Mouse (Mus musculus) forebrain, embryonic 13.5 days (tissue): ENCODE data around the gene Dyrk2. TPM values are rescaled to one million over a fixed set of nuclear protein-coding genes. Genes with fewer than 3 reads are reported as not detected.

Source experiments
- ATAC-seq: fragments of 200-750 bp; cut with Nextera tagmentation; 2 replicates; pipeline ENCODE4 v1.8.0; 2017
- H3K27ac ChIP-seq: fragments of 300-500 bp; sonication (generic); 2 replicates; pipeline ENCODE4 v1.5.1; 2015; ENCODE audit warnings: inconsistent platforms, mild to moderate bottlenecking, moderate library complexity
- H3K27me3 ChIP-seq: fragments of 300-500 bp; sonication (generic); 2 replicates; pipeline ENCODE4 v1.6.1; 2015; ENCODE audit warnings: mild to moderate bottlenecking, inconsistent platforms
- H3K36me3 ChIP-seq: fragments of 300-500 bp; sonication (generic); 2 replicates; pipeline ENCODE4 v1.6.1; 2015; ENCODE audit warnings: mild to moderate bottlenecking, inconsistent platforms; ENCODE audit not compliant: poor library complexity, severe bottlenecking
- H3K4me1 ChIP-seq: fragments of 300-500 bp; sonication (generic); 2 replicates; pipeline ENCODE4 v1.6.1; 2015; ENCODE audit warnings: inconsistent platforms
- H3K4me2 ChIP-seq: fragments of 300-500 bp; sonication (generic); 2 replicates; pipeline ENCODE4 v1.6.1; 2015; ENCODE audit warnings: inconsistent platforms, mild to moderate bottlenecking, moderate library complexity
- H3K4me3 ChIP-seq: fragments of 300-500 bp; sonication (generic); 2 replicates; pipeline ENCODE4 v1.5.1; 2015; ENCODE audit warnings: mild to moderate bottlenecking, inconsistent platforms
- H3K9ac ChIP-seq: fragments of 300-500 bp; sonication (generic); 2 replicates; pipeline ENCODE4 v1.6.1; 2015; ENCODE audit warnings: mild to moderate bottlenecking, inconsistent platforms
- H3K9me3 ChIP-seq: fragments of 300-500 bp; sonication (generic); replicated peaks from 2 replicates; pipeline ENCODE4 v1.6.1; 2016; ENCODE audit warnings: inconsistent platforms
- WGBS: fragments of 180-500 bp; shearing (Covaris S2); methylation state at CpG from one replicate; pipeline ENCODE4 v1.1.7; 2015; 5-methylcytosine and 5-hydroxymethylcytosine counted together
- polyA plus RNA-seq: library from polyadenylated mRNA; unstranded; fragments of >200 nt; fragmentation: Nextera tagmentation; extraction: Ambion mirVana; gene quantifications from 2 replicates; pipeline ENCODE4 v1.2.1, GENCODE M21; 2015

Gene Dyrk2
- polyA plus RNA-seq, result 10.7 and 11.3 TPM in 2 replicates

DNA sequence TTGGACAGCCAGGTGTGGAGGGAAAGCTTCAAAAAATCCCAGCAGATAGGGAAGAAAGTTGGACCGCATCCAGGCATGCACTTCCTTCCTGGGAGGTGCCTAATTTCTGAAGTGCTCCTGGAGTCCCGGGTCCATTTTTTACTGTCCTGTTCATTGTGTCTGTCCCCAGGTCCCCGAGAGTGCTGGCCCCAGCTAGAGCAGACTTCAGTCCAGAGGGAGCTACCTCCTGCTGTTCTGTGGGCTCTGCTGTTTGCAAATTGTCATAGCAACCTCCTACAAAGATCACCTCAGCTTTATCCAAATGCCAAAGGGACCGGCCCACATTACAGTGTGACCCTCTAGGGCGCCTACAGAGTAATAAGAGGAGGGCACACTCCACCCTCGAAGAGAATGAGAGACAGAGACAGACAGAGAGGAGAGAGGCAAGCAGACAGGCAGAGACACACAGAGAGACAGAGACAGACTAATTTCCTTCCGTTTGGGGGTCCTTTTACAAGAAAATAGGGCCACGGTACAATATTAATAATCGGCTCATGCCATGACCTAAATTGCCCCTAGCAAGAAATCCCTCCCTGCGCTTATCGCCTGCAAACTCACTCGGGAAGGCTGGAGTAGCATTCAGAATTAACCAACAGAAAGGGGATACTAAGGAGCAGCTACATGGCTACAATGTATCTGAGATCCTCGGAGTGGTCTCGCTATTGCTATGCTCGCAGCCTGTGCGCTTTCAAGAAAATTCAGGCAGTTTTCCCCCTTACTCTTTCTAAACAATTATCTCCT lies at the start of gene Dyrk2:
TSS of gene Dyrk2 (minus strand) at position 9 of the 780 bp plus-strand sequence.
- H3K36me3 ChIP-seq, result 0 out of 2 replicates have a peak, but pooled peaks cover under 1% of the 10 kb centered on the region
- H3K9me3 ChIP-seq, result no peaks in the 10 kb centered on the region
- ATAC-seq, result no peak
- WGBS, result 5% methylated on average over 16 of the region's 16 CpGs
- H3K9ac ChIP-seq, result peak within 1 kb of the TSS; percentile 97
- H3K4me1 ChIP-seq, result peaks cover 29% of the 10 kb centered on the region
- H3K27me3 ChIP-seq, result no peaks in the 10 kb centered on the region
- H3K4me2 ChIP-seq, result peak within 1 kb of the TSS; percentile 97
- H3K27ac ChIP-seq, result peak within 1 kb of the TSS; percentile 87
- H3K4me3 ChIP-seq, result peak within 1 kb of the TSS; percentile 95

DNA sequence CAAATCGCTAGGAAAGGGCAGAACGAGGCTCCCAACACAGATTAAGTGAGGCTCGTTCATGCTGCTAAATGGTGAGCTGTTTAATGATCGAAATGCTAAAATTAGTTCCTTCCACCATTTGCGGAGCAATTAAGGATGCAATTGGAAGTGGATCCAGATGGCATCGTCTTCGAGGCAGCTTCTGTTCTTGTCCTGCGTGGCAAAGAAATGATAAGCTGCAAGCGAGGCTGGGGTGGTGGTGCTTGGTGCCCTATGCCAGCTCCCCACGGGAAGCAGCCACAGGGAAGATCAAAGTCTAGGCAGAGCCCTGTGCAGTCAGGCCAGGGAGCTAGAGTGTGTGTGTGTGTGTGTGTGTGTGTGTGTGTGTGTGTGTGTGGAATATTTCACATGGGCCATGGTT lies 32.6 kb upstream of the Dyrk2 start:
- no peaks in the 10 kb centered on the region for H3K9me3 ChIP-seq
- ATAC-seq, result peak; percentile 67; the same call in 1 of the 2 replicates
- H3K4me2 ChIP-seq, result no peak overlapping the region
- no peaks in the 10 kb centered on the region for H3K36me3 ChIP-seq
- no peak overlapping the region for H3K27ac ChIP-seq
- no peak overlapping the region for H3K4me3 ChIP-seq
- H3K4me1 ChIP-seq, result 0 out of 2 replicates have a peak, but pooled peaks cover 7% of the 10 kb centered on the region
- no peaks in the 10 kb centered on the region for H3K27me3 ChIP-seq
- WGBS, result 60% methylated on average over 10 of the region's 10 CpGs
- no peak overlapping the region for H3K9ac ChIP-seq

DNA sequence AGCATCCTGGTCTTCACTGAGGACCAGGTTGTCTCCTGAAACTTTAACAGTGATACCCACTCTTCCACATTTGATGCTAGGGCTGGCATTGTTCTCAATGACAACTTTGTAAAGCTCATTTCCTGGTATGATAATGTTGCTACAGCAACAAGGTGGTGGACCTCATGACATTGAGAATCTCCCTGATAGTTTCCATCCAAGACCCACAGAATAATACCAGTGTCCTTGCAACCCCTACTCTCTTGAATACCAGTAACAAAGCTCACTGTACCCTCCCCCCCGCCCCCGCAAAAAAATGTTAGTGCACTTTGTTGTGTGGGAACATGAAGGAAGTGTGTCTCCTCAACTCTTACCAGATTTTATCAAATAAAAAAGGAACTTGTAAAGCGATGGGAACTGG lies 23.6 kb upstream of the Dyrk2 start:
- ATAC-seq, result no peak
- WGBS, result 93% methylated on average over 3 of the region's 3 CpGs
- no peak overlapping the region for H3K9ac ChIP-seq

DNA sequence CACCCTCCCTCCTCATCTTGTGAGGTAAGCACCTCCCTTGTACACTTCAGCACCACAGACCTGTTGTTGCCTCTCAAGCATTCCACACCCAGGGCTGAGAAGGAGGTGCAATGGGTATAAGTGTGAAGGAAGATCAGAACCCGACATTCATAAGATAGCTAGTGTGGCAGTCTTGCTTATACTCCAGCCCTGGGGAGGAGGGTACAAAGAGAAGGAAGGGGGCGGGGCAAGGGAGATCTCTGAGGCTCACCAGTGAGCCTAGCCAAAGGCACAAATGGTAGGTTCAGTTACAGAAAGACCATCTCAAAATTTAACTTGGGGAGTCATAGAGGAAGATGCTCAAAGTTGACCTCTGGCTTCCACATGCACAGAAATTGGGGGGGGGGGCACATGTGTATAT lies 14.1 kb upstream of the Dyrk2 start:
- Histone ChIP-seq H3K9me3 (no peaks in the 10 kb centered on the region), H3K27ac (no peak overlapping the region), H3K4me1 (no peaks in the 10 kb centered on the region), H3K4me2 (no peak overlapping the region), H3K9ac (no peak overlapping the region), H3K4me3 (no peak overlapping the region), H3K27me3 (no peaks in the 10 kb centered on the region), H3K36me3 (no peaks in the 10 kb centered on the region)
- no peak for ATAC-seq
- WGBS, result 91% methylated on average over 2 of the region's 2 CpGs

More for the DNA sequence above, 23.6 kb upstream of the Dyrk2 start:
- no peak overlapping the region for H3K4me2 ChIP-seq
- no peaks in the 10 kb centered on the region for H3K27me3 ChIP-seq
- no peaks in the 10 kb centered on the region for H3K4me1 ChIP-seq
- H3K4me3 ChIP-seq, result no peak overlapping the region
- H3K36me3 ChIP-seq, result no peaks in the 10 kb centered on the region
- H3K27ac ChIP-seq, result no peak overlapping the region
- no peaks in the 10 kb centered on the region for H3K9me3 ChIP-seq

DNA sequence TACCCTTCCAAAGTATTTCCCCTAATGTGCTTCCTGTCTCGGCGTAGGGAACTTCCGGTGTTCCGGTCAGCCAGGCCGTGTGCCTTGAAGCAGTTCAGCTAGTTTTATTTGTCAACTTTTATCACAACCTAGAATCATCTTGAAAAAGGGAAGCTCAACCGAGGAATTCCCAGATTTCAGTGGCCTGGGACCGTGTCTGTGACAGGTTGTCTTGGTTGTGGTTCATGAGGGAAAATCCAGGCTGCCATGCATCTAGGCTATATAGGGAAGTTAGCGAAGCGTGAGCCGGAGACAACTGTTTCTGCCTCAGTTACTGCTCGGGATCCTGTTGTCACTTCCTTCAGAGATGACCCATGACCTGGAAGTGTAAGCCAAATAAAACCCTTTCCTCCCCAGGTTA lies 13.3 kb upstream of the Dyrk2 start:
- H3K36me3 ChIP-seq, result no peaks in the 10 kb centered on the region
- no peaks in the 10 kb centered on the region for H3K4me1 ChIP-seq
- no peak for ATAC-seq
- WGBS, result 93% methylated on average over 11 of the region's 11 CpGs
- H3K4me3 ChIP-seq, result no peak overlapping the region
- H3K9me3 ChIP-seq, result no peaks in the 10 kb centered on the region
- H3K9ac ChIP-seq, result no peak overlapping the region
- H3K4me2 ChIP-seq, result no peak overlapping the region
- no peaks in the 10 kb centered on the region for H3K27me3 ChIP-seq
- no peak overlapping the region for H3K27ac ChIP-seq

DNA sequence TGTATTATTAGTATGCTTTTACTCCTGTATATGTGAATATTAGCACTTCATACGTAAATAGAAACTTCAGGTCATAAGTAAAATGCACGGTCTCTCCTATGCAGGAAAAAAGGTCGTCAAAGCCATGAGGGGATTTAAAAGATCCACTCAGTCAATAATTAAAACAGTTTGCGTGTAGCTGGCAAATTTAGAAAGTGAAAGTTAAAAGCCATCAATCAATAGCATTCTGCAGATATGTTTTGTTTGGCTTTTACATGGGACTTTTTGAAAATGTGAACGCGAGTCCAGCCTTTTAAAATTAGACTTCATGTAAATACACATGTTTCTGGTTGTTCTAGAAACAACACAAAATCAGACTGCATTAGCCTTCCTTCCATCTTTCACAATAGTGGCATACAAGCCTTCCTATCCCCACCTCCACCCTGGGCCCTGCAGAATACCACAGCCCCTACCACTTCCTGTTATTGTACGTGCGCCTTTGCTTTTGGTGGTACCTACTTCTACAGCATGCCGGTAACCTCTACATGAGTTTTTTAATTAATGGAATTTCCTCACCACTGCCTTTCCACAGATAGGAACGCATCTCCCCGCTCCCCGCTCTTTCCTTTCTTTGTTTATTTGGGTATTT lies 12.4 kb upstream of the Dyrk2 start:
- Histone ChIP-seq H3K36me3 (no peaks in the 10 kb centered on the region), H3K9ac (no peak overlapping the region), H3K4me1 (no peaks in the 10 kb centered on the region), H3K4me3 (no peak overlapping the region), H3K4me2 (no peak overlapping the region), H3K27me3 (no peaks in the 10 kb centered on the region), H3K27ac (no peak overlapping the region), H3K9me3 (no peaks in the 10 kb centered on the region)
- WGBS, result 92% methylated on average over 12 of the region's 12 CpGs
- ATAC-seq, result no peak

DNA sequence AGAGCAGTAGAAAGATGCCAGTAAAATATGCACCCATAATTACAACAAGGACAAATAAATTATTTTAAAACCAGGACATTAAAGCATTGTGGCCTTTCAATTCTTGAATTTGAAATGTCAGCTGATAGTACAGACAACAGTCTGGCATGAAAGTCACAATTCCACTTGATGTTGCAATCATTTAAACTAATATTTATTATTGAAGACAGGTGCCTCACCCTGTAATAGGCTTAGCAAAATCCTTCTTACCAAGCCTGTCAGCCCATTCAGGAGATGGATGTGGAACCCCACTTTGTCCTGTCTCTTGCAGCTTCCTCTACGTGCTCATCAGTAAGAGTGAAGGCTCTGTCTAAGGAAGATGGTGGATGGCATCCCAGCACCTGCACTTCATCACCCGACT lies 10.8 kb upstream of the Dyrk2 start:
- Histone ChIP-seq H3K27ac (no peak overlapping the region), H3K9ac (no peak overlapping the region), H3K4me3 (no peak overlapping the region), H3K27me3 (no peaks in the 10 kb centered on the region), H3K9me3 (no peaks in the 10 kb centered on the region), H3K4me2 (no peak overlapping the region), H3K4me1 (no peaks in the 10 kb centered on the region), H3K36me3 (no peaks in the 10 kb centered on the region)
- ATAC-seq, result no peak
- WGBS, result 89% methylated on average over 2 of the region's 2 CpGs

DNA sequence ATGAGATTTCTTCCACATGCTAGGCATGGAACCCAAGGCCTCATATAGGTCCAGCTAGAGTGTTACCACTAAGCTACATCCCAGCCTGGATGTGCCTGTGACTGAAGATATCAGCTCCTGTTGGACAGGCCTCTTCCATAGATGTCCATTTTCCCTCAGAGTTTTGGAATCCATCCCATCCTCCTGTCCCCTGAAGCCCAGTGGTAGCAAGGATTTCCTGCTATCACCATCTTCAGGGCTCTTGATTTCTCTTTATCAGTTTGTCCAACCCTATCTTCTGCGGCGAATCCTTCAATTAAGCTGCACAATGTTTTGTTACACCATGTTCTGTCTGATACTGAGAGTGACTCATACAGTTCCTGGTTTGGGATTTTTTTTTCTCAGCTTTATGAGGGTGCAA lies 2.2 kb upstream of the Dyrk2 start:
- Histone ChIP-seq H3K4me1 (peaks cover 13% of the 10 kb centered on the region), H3K4me2 (no peak overlapping the region), H3K9ac (no peak overlapping the region), H3K27me3 (no peaks in the 10 kb centered on the region), H3K4me3 (no peak overlapping the region), H3K27ac (no peak overlapping the region), H3K9me3 (no peaks in the 10 kb centered on the region), H3K36me3 (no peaks in the 10 kb centered on the region)
- no peak for ATAC-seq
- WGBS, result 99% methylated on average over 2 of the region's 2 CpGs

DNA sequence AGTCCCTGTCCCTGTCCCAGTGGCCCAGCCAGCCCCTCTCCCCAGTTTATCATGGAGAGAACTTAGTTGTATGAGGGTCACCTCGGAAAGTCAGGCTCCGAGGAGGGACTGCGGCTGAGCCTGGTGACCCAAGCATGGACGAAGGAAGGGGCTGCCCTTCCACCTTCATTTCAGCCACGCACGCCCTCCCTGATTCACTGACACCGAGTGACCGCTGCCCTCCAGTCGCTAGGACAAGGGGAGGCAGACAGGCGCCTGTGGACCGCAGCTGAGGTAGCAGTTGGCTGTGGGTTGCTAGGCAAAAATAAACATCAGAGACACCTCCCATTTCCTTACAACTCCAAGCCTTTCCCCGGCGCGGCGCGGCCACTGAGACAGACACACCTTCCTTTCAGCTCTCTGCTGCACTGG lies 413 bp downstream of the Dyrk2 start:
- 0% methylated on average over 16 of the region's 16 CpGs for WGBS
- peak; percentile 51 for ATAC-seq
- H3K27ac ChIP-seq, result peak overlapping the region; percentile 87

DNA sequence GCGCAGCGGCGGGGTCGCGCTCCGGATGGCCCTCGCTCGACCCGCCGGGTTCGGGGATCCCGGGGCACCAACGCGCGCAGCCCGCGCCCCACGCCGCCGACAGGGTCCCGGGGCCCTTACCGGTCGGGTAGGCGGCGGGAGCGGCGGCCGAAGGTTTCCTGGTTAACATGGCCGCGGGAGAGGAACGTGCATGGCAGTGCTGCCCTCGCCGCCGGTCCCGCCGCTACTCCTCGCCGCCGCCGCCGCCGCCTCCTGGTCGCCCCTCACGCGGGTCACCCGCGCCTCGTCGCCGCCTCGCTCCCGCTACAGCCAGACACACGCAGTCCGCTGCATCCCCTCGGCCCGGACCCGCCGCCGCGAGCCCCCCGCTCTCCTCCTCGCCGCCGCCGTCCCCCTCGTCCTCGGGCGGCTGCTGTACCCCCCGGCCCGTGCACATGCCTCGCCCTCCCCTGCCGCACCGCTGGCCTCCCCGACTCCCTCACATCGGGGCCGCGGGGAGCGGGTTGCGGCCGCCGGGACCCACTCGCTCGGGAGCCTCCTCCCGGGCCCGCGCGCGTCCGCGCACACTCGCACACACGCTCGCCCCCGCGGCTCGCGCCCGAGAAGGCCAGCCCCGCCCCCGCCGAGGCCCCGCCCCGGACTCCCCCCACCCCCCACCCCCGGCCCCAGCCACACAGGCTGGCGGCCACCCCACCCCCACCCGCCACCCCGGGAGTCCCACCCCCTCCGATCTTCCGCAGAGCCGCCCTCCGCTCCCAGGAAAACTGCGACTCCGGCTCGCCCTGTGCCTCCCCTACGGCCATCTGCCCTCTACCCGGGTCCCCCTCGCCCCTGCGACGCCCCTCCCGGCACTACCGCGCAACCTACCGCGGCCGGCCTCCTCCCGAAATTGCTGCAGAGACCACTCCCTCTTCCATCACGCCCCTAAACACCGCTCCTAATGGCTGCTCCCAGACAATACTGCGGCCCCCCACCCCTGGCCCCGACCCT lies 1.1 kb downstream of the Dyrk2 start:
- H3K9me3 ChIP-seq, result no peaks in the 10 kb centered on the region
- peak; percentile 87 for ATAC-seq
- H3K4me3 ChIP-seq, result peak overlapping the region; percentile 95
- peak overlapping the region; percentile 97 for H3K4me2 ChIP-seq
- peaks cover 15% of the 10 kb centered on the region for H3K36me3 ChIP-seq
- under 1% methylated on average over 85 of the region's 130 CpGs for WGBS
- H3K9ac ChIP-seq, result peak overlapping the region; percentile 97
- H3K4me1 ChIP-seq, result peaks cover 42% of the 10 kb centered on the region
- peak overlapping the region; percentile 96 for H3K27ac ChIP-seq
- no peaks in the 10 kb centered on the region for H3K27me3 ChIP-seq

More for the DNA sequence above, 413 bp downstream of the Dyrk2 start:
- Histone ChIP-seq H3K36me3 (peaks cover 8% of the 10 kb centered on the region; the same call in 1 of the 2 replicates), H3K4me1 (peaks cover 35% of the 10 kb centered on the region), H3K4me2 (peak overlapping the region; percentile 97), H3K4me3 (peak overlapping the region; percentile 95), H3K9ac (peak overlapping the region; percentile 97), H3K9me3 (no peaks in the 10 kb centered on the region), H3K27me3 (no peaks in the 10 kb centered on the region)

DNA sequence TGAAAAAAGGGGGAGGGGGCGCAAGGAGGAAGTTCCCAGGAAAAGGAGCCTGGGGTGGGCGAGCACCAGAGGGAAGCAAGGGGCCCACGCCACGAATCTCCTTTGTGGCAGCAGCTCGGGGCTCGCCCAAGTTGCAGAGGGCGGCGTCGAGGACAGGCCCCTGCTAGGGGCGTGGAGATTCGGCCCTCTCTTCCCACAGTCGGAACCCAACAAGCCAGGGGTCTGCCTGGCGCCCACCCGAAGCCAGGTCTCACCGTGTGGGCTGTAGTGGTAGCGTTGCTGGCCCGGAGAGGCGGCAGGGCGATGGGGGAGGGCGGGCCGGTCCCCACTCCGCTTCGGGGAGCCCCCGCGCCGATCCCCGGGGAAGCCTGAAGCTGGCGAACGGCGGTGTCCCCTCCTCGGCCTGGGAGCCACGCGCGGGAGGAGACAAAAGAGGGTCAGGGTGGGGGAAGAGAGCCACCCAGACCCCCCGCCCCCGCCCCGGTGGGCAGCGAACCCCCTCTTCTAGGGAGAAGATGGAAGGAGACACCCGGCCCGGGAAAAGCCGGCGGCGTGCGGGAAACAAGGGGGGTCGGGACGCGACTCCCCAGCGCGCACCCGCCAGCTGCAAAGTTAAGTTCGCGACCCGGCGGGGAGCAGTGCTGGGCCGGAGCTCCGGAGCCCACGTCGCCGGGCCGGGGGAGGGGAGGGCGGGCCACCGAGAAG lies 2.0 kb downstream of the Dyrk2 start:
- Histone ChIP-seq H3K9ac (peak overlapping the region; percentile 97), H3K9me3 (no peaks in the 10 kb centered on the region), H3K27ac (peak overlapping the region; percentile 96), H3K4me1 (peaks cover 44% of the 10 kb centered on the region), H3K27me3 (no peaks in the 10 kb centered on the region), H3K4me3 (peak overlapping the region; percentile 95), H3K4me2 (peak overlapping the region; percentile 97), H3K36me3 (peaks cover 22% of the 10 kb centered on the region)
- under 1% methylated on average over 47 of the region's 62 CpGs for WGBS
- peak; percentile 31 for ATAC-seq
